Mouse (Mus musculus) heart, embryonic 11.5 days (tissue): ENCODE results near the gene Ms4a2. TPM values are rescaled to one million over a fixed set of nuclear protein-coding genes. Genes with fewer than 3 reads are reported as not detected.

Experiments used
- ATAC-seq: fragments of 200-750 bp; cut with Nextera tagmentation; replicated peaks from 2 replicates; pipeline ENCODE4 v1.8.0; 2017; ENCODE audit warnings: moderate library complexity; ENCODE audit not compliant: insufficient number of reproducible peaks, low FRiP score, low TSS enrichment
- H3K27ac ChIP-seq: fragments of 300-500 bp; sonication (generic); 2 replicates; pipeline ENCODE4 v1.5.1; 2014; ENCODE audit warnings: mild to moderate bottlenecking, low read depth, low read length
- H3K27me3 ChIP-seq: fragments of 300-500 bp; sonication (generic); 2 replicates; pipeline ENCODE4 v1.6.1; 2014; ENCODE audit warnings: mild to moderate bottlenecking, low read length, mixed read lengths; ENCODE audit not compliant: control insufficient read depth, insufficient read depth
- H3K36me3 ChIP-seq: fragments of 300-500 bp; sonication (generic); 2 replicates; pipeline ENCODE4 v1.6.1; 2014; ENCODE audit warnings: mild to moderate bottlenecking, low read length, moderate library complexity, mixed read lengths; ENCODE audit not compliant: control insufficient read depth, insufficient read depth
- H3K4me1 ChIP-seq: fragments of 300-500 bp; sonication (generic); 2 replicates; pipeline ENCODE4 v1.6.1; 2014; ENCODE audit warnings: low read length; ENCODE audit not compliant: control insufficient read depth, insufficient read depth
- H3K4me2 ChIP-seq: fragments of 300-500 bp; sonication (generic); 2 replicates; pipeline ENCODE4 v1.6.1; 2014; ENCODE audit warnings: mild to moderate bottlenecking, moderate library complexity
- H3K4me3 ChIP-seq: fragments of 300-500 bp; sonication (generic); 2 replicates; pipeline ENCODE4 v1.5.1; 2014; ENCODE audit warnings: low read depth, low read length
- H3K9ac ChIP-seq: fragments of 300-500 bp; sonication (generic); 2 replicates; pipeline ENCODE4 v1.6.1; 2014; ENCODE audit warnings: mild to moderate bottlenecking, low read depth, low read length, moderate library complexity
- H3K9me3 ChIP-seq: fragments of 300-500 bp; sonication (generic); replicated peaks from 2 replicates; pipeline ENCODE4 v1.6.1; 2016; ENCODE audit warnings: low read length; ENCODE audit not compliant: control insufficient read depth
- WGBS: fragments of 180-500 bp; shearing (Covaris S2); extraction: QIAGEN DNeasy Blood & Tissue Kit; methylation state at CpG from one replicate; pipeline ENCODE4 v1.1.7; 2014; ENCODE audit not compliant: insufficient replicate concordance; 5-methylcytosine and 5-hydroxymethylcytosine counted together
- polyA plus RNA-seq: library from polyadenylated mRNA; unstranded; fragments of >200 nt; fragmentation: Nextera tagmentation; extraction: Ambion mirVana; gene quantifications from 2 replicates; pipeline ENCODE4 v1.2.1, GENCODE M21; 2014

The Ms4a2 gene
- 0.24 TPM in 1 of 2 replicates, not detected in the other for polyA plus RNA-seq

- Histone ChIP-seq H3K27me3 (no peaks in the 10 kb centered on the region), H3K36me3 (no peaks in the 10 kb centered on the region), H3K9ac (no peak within 1 kb of the TSS), H3K4me3 (no peak within 1 kb of the TSS), H3K4me1 (no peaks in the 10 kb centered on the region), H3K27ac (no peak within 1 kb of the TSS), H3K9me3 (no peaks in the 10 kb centered on the region), H3K4me2 (no peak within 1 kb of the TSS)
- 75% methylated on average over 2 of the region's 2 CpGs for whole genome bisulfite sequencing
- ATAC-seq = no peak
Measured at GRCm38 (mm10) chr19:11623551-11623950, at the start of gene Ms4a2. Gene Ms4a2, minus strand, starts transcription at chr19:11623719.

GRCm38 (mm10) chr19:11661562-11661961 lies 38.0 kb upstream of the Ms4a2 start:
- Histone ChIP-seq H3K27ac (no peak overlapping the region), H3K9me3 (no peaks in the 10 kb centered on the region), H3K9ac (no peak overlapping the region), H3K4me2 (no peak overlapping the region), H3K4me1 (no peaks in the 10 kb centered on the region), H3K36me3 (no peaks in the 10 kb centered on the region), H3K27me3 (no peaks in the 10 kb centered on the region), H3K4me3 (no peak overlapping the region)
- ATAC-seq = no peak

- Histone ChIP-seq H3K4me1 (no peaks in the 10 kb centered on the region), H3K27me3 (no peaks in the 10 kb centered on the region), H3K36me3 (no peaks in the 10 kb centered on the region), H3K27ac (no peak within 1 kb of the TSS), H3K4me3 (no peak within 1 kb of the TSS), H3K4me2 (no peak within 1 kb of the TSS), H3K9ac (no peak within 1 kb of the TSS), H3K9me3 (no peaks in the 10 kb centered on the region)
- no peak for ATAC-seq
- WGBS = 81% methylated on average over 5 of the region's 5 CpGs
Measured at GRCm38 (mm10) chr19:11660459-11660858, 36.9 kb upstream of the Ms4a2 start, which contains the start of gene Oosp2. Gene Oosp2, minus strand, starts transcription at chr19:11660559.

DNA sequence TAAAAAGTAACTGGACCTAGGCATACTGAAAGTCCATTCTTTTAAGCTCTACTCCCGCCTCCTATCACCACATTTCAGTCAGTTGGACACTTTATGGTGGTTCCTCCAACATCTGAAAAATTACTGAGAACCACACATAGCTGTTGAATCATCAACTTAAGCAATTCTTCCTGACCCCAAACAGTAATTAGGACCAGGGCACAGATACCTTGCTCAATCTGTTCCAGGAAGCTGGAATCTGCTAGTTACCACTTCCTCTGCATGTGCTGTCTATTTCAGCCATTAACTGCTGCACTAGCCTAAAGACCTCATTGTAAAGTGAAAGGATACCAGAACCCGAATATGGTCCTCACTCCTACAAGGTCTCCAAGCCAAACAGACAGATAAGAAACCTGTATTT lies 35.6 kb upstream of the Ms4a2 start:
- H3K27ac ChIP-seq = no peak overlapping the region
- 58% methylated on average over 2 of the region's 2 CpGs for WGBS
- no peak overlapping the region for H3K4me3 ChIP-seq
- no peaks in the 10 kb centered on the region for H3K9me3 ChIP-seq
- H3K9ac ChIP-seq = no peak overlapping the region
- H3K27me3 ChIP-seq = no peaks in the 10 kb centered on the region
- ATAC-seq = no peak
- H3K36me3 ChIP-seq = no peaks in the 10 kb centered on the region
- H3K4me1 ChIP-seq = no peaks in the 10 kb centered on the region
- no peak overlapping the region for H3K4me2 ChIP-seq

DNA sequence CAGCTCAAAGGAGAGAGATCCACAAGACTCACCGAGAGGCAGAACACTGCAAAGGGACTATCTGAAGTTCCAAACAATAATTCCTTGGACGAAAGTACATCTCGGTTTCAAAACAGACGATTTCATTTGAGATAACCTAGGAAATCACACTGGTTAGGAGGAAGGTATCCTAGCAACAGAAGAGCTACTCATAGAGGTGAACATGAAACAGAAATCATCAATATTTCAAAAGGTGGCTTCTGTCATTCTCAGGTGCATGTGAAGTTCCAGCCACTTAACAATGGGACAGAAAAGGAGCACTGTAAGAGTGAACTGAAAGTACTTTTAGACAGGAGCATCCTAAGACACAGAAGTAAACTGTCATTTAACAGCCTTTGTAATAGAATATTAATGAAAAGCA lies 26.0 kb upstream of the Ms4a2 start:
- Histone ChIP-seq H3K27ac (no peak overlapping the region), H3K27me3 (no peaks in the 10 kb centered on the region), H3K36me3 (no peaks in the 10 kb centered on the region), H3K9ac (no peak overlapping the region), H3K4me1 (no peaks in the 10 kb centered on the region), H3K9me3 (no peaks in the 10 kb centered on the region), H3K4me2 (no peak overlapping the region), H3K4me3 (no peak overlapping the region)
- ATAC-seq = no peak
- 75% methylated on average over 4 of the region's 4 CpGs for WGBS

DNA sequence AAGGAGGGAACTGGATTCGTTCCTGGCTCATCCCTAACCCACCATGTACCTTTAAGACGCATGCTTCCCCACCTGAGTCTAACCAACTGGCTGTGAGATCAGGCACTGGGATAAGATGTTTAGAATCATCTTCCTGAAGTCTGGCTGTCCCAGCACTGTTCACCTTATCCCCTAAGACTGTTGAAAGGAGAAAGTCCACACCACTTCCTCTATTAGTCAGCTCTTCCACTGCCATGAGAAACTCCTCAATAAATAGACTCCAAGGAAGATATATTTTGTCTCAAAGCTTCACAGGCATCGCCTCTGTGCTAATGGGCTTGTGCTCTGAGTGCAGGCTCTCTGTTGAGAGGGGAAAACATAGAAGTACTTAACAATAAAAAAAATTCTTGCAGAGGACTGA lies 22.6 kb upstream of the Ms4a2 start:
- Histone ChIP-seq H3K27ac (no peak overlapping the region), H3K4me2 (no peak overlapping the region), H3K4me3 (no peak overlapping the region), H3K9me3 (no peaks in the 10 kb centered on the region), H3K27me3 (no peaks in the 10 kb centered on the region), H3K36me3 (no peaks in the 10 kb centered on the region), H3K9ac (no peak overlapping the region), H3K4me1 (no peaks in the 10 kb centered on the region)
- 54% methylated on average over 3 of the region's 3 CpGs for WGBS
- ATAC-seq = no peak

- no peak within 1 kb of the TSS for H3K4me2 ChIP-seq
- WGBS = 69% methylated on average over 1 of the region's 1 CpGs
- no peak within 1 kb of the TSS for H3K4me3 ChIP-seq
- H3K27me3 ChIP-seq = no peaks in the 10 kb centered on the region
- H3K27ac ChIP-seq = no peak within 1 kb of the TSS
- no peak within 1 kb of the TSS for H3K9ac ChIP-seq
- no peaks in the 10 kb centered on the region for H3K9me3 ChIP-seq
- H3K4me1 ChIP-seq = no peaks in the 10 kb centered on the region
- no peaks in the 10 kb centered on the region for H3K36me3 ChIP-seq
- ATAC-seq = no peak
Measured at GRCm38 (mm10) chr19:11640732-11641131, 17.2 kb upstream of the Ms4a2 start, which contains the start of gene Ms4a3. Gene Ms4a3, minus strand, starts transcription at chr19:11640851.

- no peaks in the 10 kb centered on the region for H3K4me1 ChIP-seq
- WGBS = 59% methylated on average over 4 of the region's 4 CpGs
- H3K9ac ChIP-seq = no peak overlapping the region
- H3K9me3 ChIP-seq = no peaks in the 10 kb centered on the region
- H3K27me3 ChIP-seq = no peaks in the 10 kb centered on the region
- H3K4me3 ChIP-seq = no peak overlapping the region
- no peaks in the 10 kb centered on the region for H3K36me3 ChIP-seq
- no peak overlapping the region for H3K4me2 ChIP-seq
- ATAC-seq = no peak
- no peak overlapping the region for H3K27ac ChIP-seq
Measured at GRCm38 (mm10) chr19:11639038-11639437, 15.5 kb upstream of the Ms4a2 start.

- no peak overlapping the region for H3K27ac ChIP-seq
- H3K4me3 ChIP-seq = no peak overlapping the region
- H3K9ac ChIP-seq = no peak overlapping the region
- no peak for ATAC-seq
- 48% methylated on average over 5 of the region's 5 CpGs for WGBS
- no peaks in the 10 kb centered on the region for H3K36me3 ChIP-seq
- H3K4me2 ChIP-seq = no peak overlapping the region
- no peaks in the 10 kb centered on the region for H3K27me3 ChIP-seq
- H3K4me1 ChIP-seq = no peaks in the 10 kb centered on the region
- H3K9me3 ChIP-seq = no peaks in the 10 kb centered on the region
Measured at GRCm38 (mm10) chr19:11635572-11635971, 12.1 kb upstream of the Ms4a2 start.
